8 mouse cellular contexts compared by ENCODE assay signal in the genomic region with DNA sequence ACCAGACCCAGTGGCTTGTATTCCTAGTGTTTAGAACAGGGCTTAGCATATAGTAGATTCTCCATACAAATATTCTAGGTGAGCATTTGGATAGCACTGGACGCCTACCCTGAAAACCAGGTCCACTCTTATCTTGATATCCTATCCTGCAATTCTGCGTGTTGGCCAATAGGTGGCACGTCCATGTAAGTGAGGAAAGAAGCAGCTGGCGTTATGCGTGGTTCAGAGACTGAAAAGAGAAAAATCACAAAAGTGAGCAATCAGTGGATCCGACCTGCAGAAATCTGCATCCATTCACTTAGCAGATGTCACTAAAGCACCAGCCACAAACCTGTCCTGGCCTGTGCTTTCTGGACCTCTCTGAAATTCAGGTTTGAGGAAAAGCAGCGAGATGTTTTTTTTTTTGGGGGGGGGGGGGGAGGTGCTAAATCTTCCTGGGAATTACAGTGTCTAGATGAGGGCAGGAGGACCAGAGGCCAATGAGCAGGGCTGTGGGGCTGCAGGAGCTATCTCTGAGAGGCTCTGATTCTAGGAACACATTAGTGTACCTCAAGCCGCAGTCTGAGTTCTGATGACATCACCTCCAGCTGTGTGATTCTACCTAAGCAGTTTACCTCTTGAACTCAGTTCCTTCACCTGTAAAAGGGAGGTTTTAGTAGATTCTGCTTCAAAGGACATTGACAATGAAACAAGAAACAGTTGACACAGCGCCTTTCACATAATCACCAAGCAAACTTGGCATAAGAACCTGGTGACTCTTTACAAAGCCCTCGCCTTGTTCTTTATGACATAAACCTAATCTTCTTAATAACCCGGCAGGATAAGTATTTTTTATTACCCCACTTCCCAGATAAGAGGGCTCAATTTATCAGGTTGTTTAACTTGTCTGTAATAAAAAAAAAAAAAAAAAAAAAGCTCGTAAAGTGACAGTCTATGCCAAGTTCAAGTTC.
A peak's percentile ranks its signal among the peaks of the same experiment; 100 is the strongest.
DNase-seq lines count a peak whose midpoint lies in the region; ATAC-seq and TF ChIP-seq lines count a peak whose summit lies in the region.

No protein-coding gene starts in this region.

- peak overlapping the region; percentile 50 for H3K4me3 ChIP-seq in gastrocnemius, adult 2 months
- no peak overlapping the region for H3K4me3 ChIP-seq in heart, embryonic 11.5 days (ENCODE audit: low read depth, low read length)
- no peak overlapping the region for H3K4me3 ChIP-seq in kidney, embryonic 14.5 days (ENCODE audit: low read length)
- H3K4me3 ChIP-seq in midbrain, embryonic 11.5 days (ENCODE audit: low read depth, low read length): no peak overlapping the region

- H3K27me3 ChIP-seq in heart, embryonic 11.5 days (ENCODE audit: control insufficient read depth, insufficient read depth, low read length): peaks cover 6% of the 10 kb centered on the region; the same call in 1 of the 2 replicates
- H3K27me3 ChIP-seq in kidney, embryonic 14.5 days (ENCODE audit: control insufficient read depth, insufficient read depth, low read length): no peaks in the 10 kb centered on the region
- no peaks in the 10 kb centered on the region for H3K27me3 ChIP-seq in midbrain, embryonic 11.5 days (ENCODE audit: control insufficient read depth, insufficient read depth, low read length)

- peak overlapping the region; percentile 27; the same call in 1 of the 2 replicates for H3K4me2 ChIP-seq in heart, embryonic 11.5 days
- peak overlapping the region; percentile 16; the same call in 1 of the 2 replicates for H3K4me2 ChIP-seq in kidney, embryonic 14.5 days (replicated peaks; ENCODE audit: low read depth, low read length)
- H3K4me2 ChIP-seq in midbrain, embryonic 11.5 days: no peak overlapping the region; the same call in 1 of the 2 replicates

- no peak overlapping the region for H3K9ac ChIP-seq in heart, embryonic 11.5 days (ENCODE audit: low read depth, low read length)
- no peak overlapping the region for H3K9ac ChIP-seq in kidney, embryonic 14.5 days (ENCODE audit: low read depth, low read length)
- H3K9ac ChIP-seq in midbrain, embryonic 11.5 days (ENCODE audit: low read length): no peak overlapping the region

- H3K36me3 ChIP-seq in heart, embryonic 11.5 days (ENCODE audit: control insufficient read depth, insufficient read depth, low read length): no peaks in the 10 kb centered on the region
- no peaks in the 10 kb centered on the region for H3K36me3 ChIP-seq in kidney, embryonic 14.5 days (ENCODE audit: control insufficient read depth, insufficient read depth, low read length)
- H3K36me3 ChIP-seq in midbrain, embryonic 11.5 days (ENCODE audit: control insufficient read depth, insufficient read depth, low read length): no peaks in the 10 kb centered on the region

- H3K9me3 ChIP-seq in heart, embryonic 11.5 days (replicated peaks; ENCODE audit: control insufficient read depth, low read length): no peaks in the 10 kb centered on the region
- H3K9me3 ChIP-seq in kidney, embryonic 14.5 days (ENCODE audit: control insufficient read depth, low read length): no peaks in the 10 kb centered on the region
- H3K9me3 ChIP-seq in midbrain, embryonic 11.5 days (ENCODE audit: control insufficient read depth, low read length): no peaks in the 10 kb centered on the region

- WGBS in heart, embryonic 11.5 days (ENCODE audit: insufficient replicate concordance): 37% methylated on average over 12 of the region's 12 CpGs
- 29% methylated on average over 12 of the region's 12 CpGs for WGBS in kidney, embryonic 14.5 days
- WGBS in midbrain, embryonic 11.5 days: 41% methylated on average over 12 of the region's 12 CpGs

- no peak overlapping the region; the same call in 1 of the 2 replicates for H3K27ac ChIP-seq in gastrocnemius, adult 2 months
- H3K27ac ChIP-seq in heart, embryonic 11.5 days (ENCODE audit: low read depth, low read length): no peak overlapping the region
- no peak overlapping the region for H3K27ac ChIP-seq in kidney, embryonic 14.5 days (ENCODE audit: low read depth, low read length)
- no peak overlapping the region for H3K27ac ChIP-seq in midbrain, embryonic 11.5 days (ENCODE audit: low read depth, low read length)

- ATAC-seq in CD4-positive, CD25-positive, alpha-beta regulatory T cell, adult 4 months: peak; percentile 86
- ATAC-seq in heart, embryonic 11.5 days (replicated peaks; ENCODE audit: insufficient number of reproducible peaks, low FRiP score, low TSS enrichment): no peak
- ATAC-seq in kidney, embryonic 14.5 days (ENCODE audit: low FRiP score, low TSS enrichment): peak; percentile 78
- ATAC-seq in midbrain, embryonic 11.5 days (ENCODE audit: low FRiP score): peak; percentile 41; the same call in 1 of the 2 replicates

- H3K4me1 ChIP-seq in heart, embryonic 11.5 days (ENCODE audit: control insufficient read depth, insufficient read depth, low read length): no peaks in the 10 kb centered on the region
- no peaks in the 10 kb centered on the region for H3K4me1 ChIP-seq in kidney, embryonic 14.5 days (ENCODE audit: control insufficient read depth, insufficient read depth, low read length)
- no peaks in the 10 kb centered on the region for H3K4me1 ChIP-seq in midbrain, embryonic 11.5 days (ENCODE audit: control insufficient read depth, insufficient read depth, low read length)

- intact Hi-C loops in gastrocnemius, adult 2 months (cut with DNase I): loop anchor here (1.0 to 2.0 kb wide), 2 partner anchors 36 to 181 kb away; no protein-coding TSS in a partner anchor

- TF ChIP-seq CTCF in gastrocnemius, adult 2 months (IDR thresholded peaks at IDR 0.05): peak; percentile 90

- DNase-seq in gastrocnemius, adult 2 months: peak; percentile 29
- no peak for DNase-seq in gastrocnemius, postnatal 4 days (ENCODE audit: low spot score in 2 of 2)
- DNase-seq in c-Kit-positive CD71-positive TER-119-positive erythroid progenitor cells, embryonic 14.5 days (ENCODE audit: low spot score): peak; percentile 39
- no peak for DNase-seq in midbrain, embryonic 11.5 days (ENCODE audit: low spot score, missing footprints)
- DNase-seq in thymus, postnatal 4 days: peak; percentile 22

Comparison
In these comparisons a context has a peak if more than half of its experiments do, and no peak if none do; other contexts are left out.
1. DNase-seq: peak in gastrocnemius, adult 2 months (single experiment), c-Kit-positive CD71-positive TER-119-positive erythroid progenitor cells, embryonic 14.5 days (single experiment) and thymus, postnatal 4 days (single experiment); none in gastrocnemius, postnatal 4 days (0 of 2) and midbrain, embryonic 11.5 days (single experiment).